In genomic region chr2:152925189-152925872, GRCm38 (mm10) we compare ENCODE assay signal across 8 mouse cellular contexts. TPM values are rescaled to one million over a fixed set of nuclear protein-coding genes. Genes with fewer than 3 reads are reported as not detected.
DNase-seq lines count a peak whose midpoint lies in the region; ATAC-seq lines count a peak whose summit lies in the region.

No protein-coding gene starts in this region.

- DNase-seq in Muller cell, postnatal 12 days (ENCODE audit: inconsistent ontology term) = peak; percentile 64
- DNase-seq in embryo, embryonic 11 days = peak; percentile 84
- peak; percentile 71 to 76 for DNase-seq in kidney, postnatal 36 days
- DNase-seq in layer of hippocampus, postnatal 36 days = no peak
- no peak for DNase-seq in frontal cortex, postnatal 14 days (ENCODE audit: low spot score in 2 of 2)
- no peak for DNase-seq in right cerebral cortex, postnatal 25 days

- no peak overlapping the region for H3K4me2 ChIP-seq in heart, embryonic 13.5 days

- H3K27me3 ChIP-seq in heart, embryonic 13.5 days (replicated peaks) = peaks cover 10% of the 10 kb centered on the region; the same call in 1 of the 2 replicates

- peaks cover 67% of the 10 kb centered on the region for H3K4me1 ChIP-seq in heart, embryonic 13.5 days

- no peaks in the 10 kb centered on the region for H3K36me3 ChIP-seq in heart, embryonic 13.5 days

- ATAC-seq in heart, embryonic 13.5 days (ENCODE audit: extremely low read depth, insufficient number of reproducible peaks, low FRiP score, low TSS enrichment) = peak; percentile 30; the same call in 1 of the 2 replicates
- peak; percentile 75 for ATAC-seq in megakaryocyte progenitor cell, adult 5-6 weeks (replicated peaks; ENCODE audit: poor library complexity)

- 49% methylated on average over 11 of the region's 11 CpGs for WGBS in heart, embryonic 13.5 days

- H3K9ac ChIP-seq in heart, embryonic 13.5 days = no peak overlapping the region

- H3K4me3 ChIP-seq in heart, embryonic 13.5 days = no peak overlapping the region

- H3K27ac ChIP-seq in heart, embryonic 13.5 days (replicated peaks) = peak overlapping the region; percentile 73

- no peaks in the 10 kb centered on the region for H3K9me3 ChIP-seq in heart, embryonic 13.5 days

RNA-seq across cellular contexts. Expression of gene Foxs1, which starts 7.7 kb away (rescaled TPM):
- polyA plus RNA-seq in heart, embryonic 13.5 days (2015; fragmentation: Nextera tagmentation; extraction: Ambion mirVana) = 2.5 and 2.7 TPM in 2 replicates
- total RNA-seq in megakaryocyte progenitor cell, adult 5-6 weeks (2015) = not detected in 2 replicates
- not detected in 2 replicates for total RNA-seq in megakaryocyte progenitor cell, adult 5-6 weeks (2017)
- under 1 TPM; 0.35 to 0.68 TPM for total RNA-seq in layer of hippocampus, postnatal 36 days (2021)

RNA-seq across cellular contexts. Expression of gene Mylk2, which starts 14.2 kb away (rescaled TPM):
- polyA plus RNA-seq in heart, embryonic 13.5 days (2015; fragmentation: Nextera tagmentation; extraction: Ambion mirVana) = 0.19 and 0.29 TPM in 2 replicates
- total RNA-seq in megakaryocyte progenitor cell, adult 5-6 weeks (2015) = not detected in 2 replicates
- not detected in 2 replicates for total RNA-seq in megakaryocyte progenitor cell, adult 5-6 weeks (2017)
- total RNA-seq in layer of hippocampus, postnatal 36 days (2021) = not detected

RNA-seq across cellular contexts. Expression of gene Dusp15, which starts 26.2 kb away (rescaled TPM):
- polyA plus RNA-seq in heart, embryonic 13.5 days (2015; fragmentation: Nextera tagmentation; extraction: Ambion mirVana) = 0.15 and 0.51 TPM in 2 replicates
- not detected in 2 replicates for total RNA-seq in megakaryocyte progenitor cell, adult 5-6 weeks (2015)
- not detected in 2 replicates for total RNA-seq in megakaryocyte progenitor cell, adult 5-6 weeks (2017)
- total RNA-seq in layer of hippocampus, postnatal 36 days (2021) = 10 to 100 TPM; 10.7 to 11.1 TPM

RNA-seq across cellular contexts. Expression of gene Ttll9, which starts 37.0 kb away (rescaled TPM):
- 0.23 and 0.44 TPM in 2 replicates for polyA plus RNA-seq in heart, embryonic 13.5 days (2015; fragmentation: Nextera tagmentation; extraction: Ambion mirVana)
- total RNA-seq in megakaryocyte progenitor cell, adult 5-6 weeks (2015) = 1.8 and 2.1 TPM in 2 replicates
- total RNA-seq in megakaryocyte progenitor cell, adult 5-6 weeks (2017) = 1.6 TPM in 2 replicates
- 1 to 10 TPM; 1.0 TPM for total RNA-seq in layer of hippocampus, postnatal 36 days (2021)

Comparison
In these comparisons a context has a peak if more than half of its experiments do, and no peak if none do; other contexts are left out.
1. DNase-seq: peak in Muller cell, postnatal 12 days (single experiment), embryo, embryonic 11 days (single experiment) and kidney, postnatal 36 days (2 of 2); none in layer of hippocampus, postnatal 36 days (0 of 2), frontal cortex, postnatal 14 days (0 of 2) and right cerebral cortex, postnatal 25 days (single experiment).
2. RNA of gene Dusp15, which starts 26.2 kb away (total RNA-seq): 10.7 to 11.1 TPM in layer of hippocampus, postnatal 36 days; not detected in megakaryocyte progenitor cell, adult 5-6 weeks; every median in the first group is over 10 times any median in the second.